Mouse (Mus musculus): ENCODE data around the gene Mcur1.

The Mcur1 gene

DNA sequence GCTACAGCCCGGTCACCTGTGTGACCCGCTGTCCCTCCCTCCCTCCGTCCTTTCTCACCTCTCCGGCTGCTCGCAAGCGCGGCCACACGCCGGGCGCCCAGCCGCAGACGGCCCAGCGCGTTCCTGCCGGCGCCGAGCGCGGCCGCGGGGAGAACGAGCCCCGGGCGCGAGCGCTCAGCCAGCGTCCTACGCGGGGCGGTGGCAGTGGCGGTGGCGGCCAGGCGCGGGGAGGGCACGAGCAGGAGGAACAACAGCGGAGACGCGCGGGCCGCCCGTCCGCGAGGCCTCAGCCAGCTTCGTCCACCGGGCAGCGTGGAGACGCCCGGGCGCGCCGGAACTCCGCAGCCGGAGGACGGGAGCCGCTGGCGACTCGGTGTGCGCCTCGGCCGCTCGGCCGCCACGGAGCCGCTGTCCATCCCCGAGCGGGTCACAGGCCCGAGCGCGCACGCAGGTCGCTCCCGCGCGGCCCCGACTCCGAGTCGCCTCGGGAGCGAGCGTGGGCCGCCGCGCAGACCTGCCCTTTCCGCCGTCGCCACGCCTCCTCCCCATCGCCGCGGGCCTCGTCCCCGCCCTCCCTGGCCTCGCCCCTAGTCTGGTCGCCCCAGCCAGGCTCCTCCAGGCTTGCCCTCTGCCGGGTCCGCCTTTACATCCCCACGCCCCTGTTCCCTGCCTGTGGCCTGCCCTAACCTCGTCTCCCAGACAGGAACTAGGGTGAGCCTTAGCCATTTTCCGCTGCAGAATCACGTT is at the start of gene Mcur1:
Gene Mcur1, minus strand, starts transcription at position 481 of the 747 bp plus-strand sequence.
- WGBS, result under 1% methylated on average over 89 of the region's 100 CpGs

DNA sequence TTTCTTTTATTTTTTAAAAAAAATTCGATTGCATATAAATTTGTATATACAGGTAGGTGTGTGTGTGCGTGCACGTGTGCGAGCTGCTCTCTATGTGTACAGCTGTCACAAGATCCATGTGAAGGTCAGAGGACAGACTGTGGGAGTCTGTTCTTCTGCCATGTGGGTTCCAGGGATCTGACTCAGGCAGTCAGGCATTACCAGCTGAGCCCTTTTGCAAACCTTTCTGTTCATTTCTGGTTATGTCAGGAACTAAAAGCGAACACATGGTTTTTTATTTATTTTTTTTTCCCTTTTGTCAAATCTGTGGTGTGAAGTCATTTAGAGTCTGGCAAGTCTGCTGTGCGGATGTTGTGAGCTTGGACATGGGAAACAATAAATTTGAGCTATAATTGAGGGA is 48.9 kb upstream of the Mcur1 start:
- WGBS, result 75% methylated on average over 6 of the region's 6 CpGs

DNA sequence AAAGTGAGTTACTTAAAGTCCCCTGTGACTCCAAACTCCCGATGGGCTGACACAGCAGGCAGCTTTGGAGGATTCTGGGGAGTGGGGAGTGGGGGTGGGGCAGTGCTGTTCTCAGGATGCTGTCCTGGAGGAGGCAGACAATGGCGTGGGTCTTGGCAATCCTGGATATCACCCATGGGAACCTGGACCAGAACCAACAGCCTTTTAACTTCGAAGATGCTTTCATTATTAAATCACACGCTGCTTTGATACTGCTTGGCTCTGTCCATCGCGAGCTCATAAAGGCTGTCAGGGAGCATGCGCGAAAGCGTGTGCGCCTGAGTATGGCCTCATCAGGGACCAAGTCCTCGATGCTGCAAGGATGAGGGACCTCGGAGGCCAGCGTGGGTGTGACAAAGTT is 43.1 kb upstream of the Mcur1 start:
- 48% methylated on average over 13 of the region's 13 CpGs for WGBS

DNA sequence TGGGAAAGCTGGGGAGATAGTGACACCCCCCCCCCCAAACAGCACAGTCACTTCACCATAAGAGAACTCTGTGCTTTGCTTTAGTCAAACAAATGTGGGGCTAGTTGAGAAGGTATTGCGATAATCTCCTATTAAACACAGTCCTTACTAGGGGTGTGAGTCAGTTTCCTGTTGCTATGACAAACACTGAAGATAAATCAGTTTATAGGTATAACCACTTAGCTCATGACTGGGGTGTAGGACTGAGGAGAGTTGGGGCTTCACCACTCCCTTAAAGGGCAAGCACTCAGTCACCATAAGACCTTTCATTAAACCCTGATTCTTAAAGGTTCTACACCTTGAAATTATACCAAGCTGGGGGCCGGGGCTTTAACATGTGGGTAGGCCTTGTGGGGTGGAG is 42.4 kb upstream of the Mcur1 start:
- WGBS, result 95% methylated on average over 2 of the region's 2 CpGs

DNA sequence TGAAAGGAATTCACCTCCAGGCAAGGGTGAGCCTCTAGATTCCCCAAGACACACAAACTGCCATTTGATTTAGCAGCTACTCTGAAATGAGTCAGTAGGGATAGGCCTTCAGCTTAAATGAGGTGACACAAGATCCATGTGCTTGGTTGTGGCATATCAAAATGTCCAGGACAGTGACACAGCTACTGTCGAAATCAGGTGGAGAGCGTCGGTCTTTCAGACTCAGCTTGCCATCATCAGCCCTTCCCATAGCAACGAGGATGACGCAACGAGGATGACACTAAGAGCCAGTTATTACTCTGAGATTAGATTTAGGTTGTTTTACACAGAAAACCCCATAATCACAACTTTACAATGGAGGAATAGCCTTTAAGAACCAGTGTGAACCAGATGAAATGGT is 41.0 kb upstream of the Mcur1 start:
- WGBS, result 98% methylated on average over 6 of the region's 6 CpGs

DNA sequence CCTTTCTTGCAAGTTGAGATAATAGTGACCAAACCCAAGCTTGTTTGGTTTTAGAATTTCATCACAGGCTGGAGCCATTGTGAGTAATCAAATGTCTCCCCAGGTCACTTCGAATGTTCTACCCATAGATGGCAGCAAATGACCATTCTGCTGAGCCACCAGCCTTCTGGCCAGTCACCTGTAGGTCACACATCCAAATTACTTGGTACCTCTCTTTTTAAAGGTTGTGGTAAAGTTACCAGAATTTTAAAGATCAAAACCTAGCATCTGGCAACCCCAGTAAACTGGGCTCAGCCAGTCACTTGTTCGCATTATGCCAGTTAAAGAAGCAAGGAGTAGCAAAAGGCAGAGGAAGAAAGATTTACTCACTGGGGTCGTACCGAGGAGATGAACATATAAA is 35.9 kb upstream of the Mcur1 start:
- WGBS, result 63% methylated on average over 4 of the region's 4 CpGs

DNA sequence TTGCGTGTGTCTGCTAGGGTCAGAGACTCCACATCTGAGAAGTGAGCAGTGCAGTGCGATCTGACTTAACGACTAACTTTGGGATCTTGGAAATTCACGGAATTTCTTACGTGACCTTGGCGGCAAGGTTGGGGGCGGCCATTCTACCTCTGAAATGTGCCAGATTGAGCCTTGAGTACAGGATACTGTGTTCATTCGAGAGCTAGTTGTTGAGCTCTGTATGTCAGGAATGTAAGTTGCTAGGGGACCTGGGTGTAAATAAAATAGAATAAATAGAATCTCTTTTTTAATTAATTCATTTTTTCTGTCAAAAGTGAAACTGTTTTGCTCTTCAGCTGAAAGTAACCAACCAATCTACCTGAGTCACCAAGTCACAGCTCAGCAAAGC is 32.7 kb upstream of the Mcur1 start:
- WGBS, result 63% methylated on average over 8 of the region's 8 CpGs

DNA sequence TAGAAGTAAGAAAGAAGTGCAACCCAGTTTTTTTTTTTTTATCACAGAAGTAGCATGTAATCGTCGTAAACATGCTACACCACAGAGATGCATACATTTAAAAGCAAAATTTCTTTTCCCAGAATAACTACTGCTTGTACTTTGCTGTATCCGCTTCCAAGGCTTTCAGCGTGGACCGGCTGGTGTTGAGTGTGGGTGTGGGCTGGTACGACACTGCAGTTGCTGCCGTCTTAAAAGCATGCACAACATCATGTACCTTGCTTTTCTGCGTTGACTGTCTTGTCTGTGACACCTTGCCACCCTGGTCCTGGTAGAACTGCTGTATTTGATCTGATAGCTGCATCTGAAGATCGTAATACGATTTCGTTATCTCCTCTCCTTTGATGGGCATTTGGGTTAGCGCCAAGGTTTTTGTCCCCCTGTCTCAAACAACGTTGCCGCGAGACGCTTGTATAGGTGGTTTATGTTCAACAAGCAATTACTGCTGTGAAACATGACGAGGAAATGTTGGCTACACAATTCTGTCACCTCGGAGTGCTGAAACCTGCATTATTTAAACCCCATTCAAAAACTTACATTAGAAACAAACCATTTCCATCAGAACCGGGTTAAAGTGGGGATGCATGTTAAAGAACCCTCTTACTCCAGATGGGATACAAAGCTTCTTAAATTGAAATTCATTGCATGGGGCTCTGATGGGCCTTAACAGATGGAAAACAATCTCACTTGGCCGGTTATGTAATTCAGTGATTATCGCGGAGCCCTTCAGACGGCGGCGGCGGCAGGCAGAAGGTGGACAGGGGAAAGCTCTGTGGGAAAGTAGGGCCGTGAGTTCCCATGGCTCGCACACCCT is 32.1 kb upstream of the Mcur1 start:
- WGBS, result 42% methylated on average over 28 of the region's 28 CpGs

DNA sequence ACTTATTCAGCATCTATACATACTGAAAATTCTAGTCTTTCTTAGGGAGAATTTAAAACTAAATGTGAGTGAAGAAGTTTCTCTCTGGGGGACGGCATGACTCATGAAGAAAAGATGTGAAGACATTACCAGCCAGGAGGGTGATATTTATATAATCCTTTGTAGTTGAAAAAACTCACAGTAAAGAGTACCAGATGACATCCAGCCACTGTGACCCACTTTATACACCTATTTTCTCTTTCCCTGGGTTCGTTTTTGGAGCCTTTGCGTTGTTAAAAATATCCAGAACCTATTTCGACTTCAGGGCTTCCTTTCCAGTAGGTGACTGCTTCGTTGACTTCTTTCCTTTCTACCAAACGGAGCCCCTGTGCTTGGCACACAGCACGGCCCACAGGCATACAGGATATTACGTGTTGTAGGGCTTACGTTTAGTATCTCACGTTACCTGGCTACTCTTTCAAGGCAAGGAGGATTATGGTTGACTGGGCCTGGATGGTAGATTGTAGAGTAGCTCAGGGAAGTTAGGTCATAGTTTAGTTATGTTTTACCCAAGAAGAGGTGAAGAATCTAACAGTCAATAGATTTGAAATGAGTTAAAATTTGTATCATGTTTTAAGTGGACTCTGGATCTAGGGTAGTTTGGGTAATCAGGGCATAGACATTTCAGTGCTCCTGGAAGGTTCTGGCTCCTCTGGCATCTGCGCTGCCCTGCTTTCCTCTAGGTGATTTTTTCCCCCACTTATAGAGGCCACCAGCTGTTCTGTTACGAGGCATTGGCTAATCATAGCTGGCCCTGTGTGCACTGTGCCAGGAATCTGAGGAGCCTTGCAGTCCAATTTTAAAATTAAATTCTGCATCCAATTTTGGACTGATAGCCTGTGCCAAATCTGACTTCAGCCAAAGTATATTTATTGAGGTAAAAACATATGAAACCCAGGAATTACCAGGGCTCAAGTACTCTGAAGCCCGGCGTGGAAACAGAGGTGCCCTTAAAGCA is 28.2 kb upstream of the Mcur1 start:
- WGBS, result 50% methylated on average over 14 of the region's 14 CpGs

DNA sequence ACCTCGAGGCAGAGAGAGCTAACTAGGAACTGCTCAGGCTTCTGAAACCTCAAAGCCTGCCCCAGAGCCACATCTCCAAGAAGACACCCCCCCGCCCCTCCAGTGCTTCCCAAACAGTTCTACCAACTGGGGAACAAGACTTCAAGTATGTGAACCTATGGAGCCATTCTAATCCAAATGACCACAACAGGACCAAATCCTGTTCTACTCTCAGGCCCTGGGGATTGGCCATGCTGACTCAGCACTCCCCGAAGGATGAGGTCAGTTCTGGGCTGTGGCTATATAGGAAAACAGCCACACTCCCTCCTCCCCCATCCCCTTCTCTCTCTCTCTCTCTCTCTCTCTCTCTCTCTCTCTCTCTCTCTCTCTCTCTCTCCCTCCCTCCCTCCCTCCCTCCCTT is 27.0 kb upstream of the Mcur1 start:
- 86% methylated on average over 3 of the region's 3 CpGs for WGBS

DNA sequence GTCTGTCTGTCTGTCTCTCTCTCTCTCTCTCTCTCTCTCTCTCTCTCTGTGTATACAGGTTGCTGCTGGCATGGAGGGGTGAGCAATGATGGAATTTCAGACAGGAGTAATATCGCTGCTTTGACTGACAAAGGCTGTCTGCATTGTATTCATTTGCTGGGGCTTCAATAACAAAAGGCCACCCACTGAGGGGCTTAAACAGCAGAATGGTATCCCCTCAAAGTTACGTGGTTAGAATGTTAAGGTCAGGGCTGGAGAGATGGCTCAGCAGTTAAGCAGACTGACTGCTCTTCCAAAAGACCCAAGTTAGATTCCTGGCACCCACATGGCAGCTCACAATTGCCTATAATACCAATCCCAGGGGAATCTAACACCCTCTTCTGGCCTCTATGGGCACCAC is 25.3 kb upstream of the Mcur1 start:
- 82% methylated on average over 2 of the region's 2 CpGs for WGBS

DNA sequence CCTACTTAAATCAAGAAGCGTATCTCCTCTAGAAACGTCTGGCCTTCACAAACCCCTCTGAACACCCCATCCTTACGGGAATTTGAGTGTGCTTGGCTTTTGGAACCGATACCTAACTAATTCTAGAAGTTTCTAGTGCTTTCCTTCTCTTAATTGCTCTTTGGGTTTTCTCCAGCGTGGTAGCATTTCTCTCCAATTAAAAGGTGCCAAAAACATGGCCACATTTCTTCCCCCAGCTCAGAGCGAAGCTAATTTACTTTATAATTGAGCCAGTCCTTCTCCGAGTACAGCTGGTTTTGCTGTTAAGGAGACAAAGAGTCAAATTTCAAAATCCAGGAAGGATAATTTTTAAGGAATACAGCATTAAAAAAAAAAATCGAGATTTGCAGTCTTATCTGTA is 23.5 kb upstream of the Mcur1 start:
- WGBS, result 45% methylated on average over 8 of the region's 8 CpGs

DNA sequence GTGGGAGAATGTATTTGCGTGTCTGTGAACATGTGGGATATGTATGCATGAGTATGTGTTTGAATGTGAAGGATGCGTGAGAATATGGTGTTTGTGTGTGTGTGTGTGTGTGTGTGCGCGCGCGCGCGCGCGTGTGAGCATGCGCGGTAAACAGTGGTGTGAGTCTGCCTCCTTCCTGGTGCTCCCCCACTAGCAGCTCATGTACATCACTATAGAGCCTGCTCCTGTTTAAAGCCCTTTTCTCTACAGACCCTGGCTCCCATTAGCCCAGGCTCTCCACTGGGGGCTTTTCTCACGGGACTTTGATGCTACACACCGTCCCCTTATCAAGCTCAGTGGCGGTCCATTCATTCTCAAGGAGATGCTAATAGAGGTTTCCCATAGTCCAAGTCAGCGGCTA is 23.0 kb upstream of the Mcur1 start:
- WGBS, result 49% methylated on average over 16 of the region's 16 CpGs

DNA sequence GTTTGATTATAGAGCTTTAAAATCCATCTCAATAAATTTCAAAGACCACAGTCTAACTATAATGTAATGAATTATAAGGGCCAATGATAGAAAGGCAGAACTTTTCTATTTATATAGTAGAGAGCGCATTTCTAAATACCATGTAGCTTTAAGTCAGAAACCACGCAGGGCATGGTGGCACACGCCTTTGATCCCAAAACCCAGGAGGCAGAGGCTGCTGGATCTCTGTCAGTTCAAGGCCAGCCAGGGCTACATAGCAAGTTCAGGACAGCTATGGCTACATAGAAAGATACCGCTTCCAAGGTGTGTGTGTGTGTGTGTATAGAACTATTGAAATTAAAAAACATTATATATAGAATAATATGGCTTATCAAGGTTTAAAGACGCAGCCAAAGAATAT is 20.7 kb upstream of the Mcur1 start:
- WGBS, result 96% methylated on average over 5 of the region's 5 CpGs

DNA sequence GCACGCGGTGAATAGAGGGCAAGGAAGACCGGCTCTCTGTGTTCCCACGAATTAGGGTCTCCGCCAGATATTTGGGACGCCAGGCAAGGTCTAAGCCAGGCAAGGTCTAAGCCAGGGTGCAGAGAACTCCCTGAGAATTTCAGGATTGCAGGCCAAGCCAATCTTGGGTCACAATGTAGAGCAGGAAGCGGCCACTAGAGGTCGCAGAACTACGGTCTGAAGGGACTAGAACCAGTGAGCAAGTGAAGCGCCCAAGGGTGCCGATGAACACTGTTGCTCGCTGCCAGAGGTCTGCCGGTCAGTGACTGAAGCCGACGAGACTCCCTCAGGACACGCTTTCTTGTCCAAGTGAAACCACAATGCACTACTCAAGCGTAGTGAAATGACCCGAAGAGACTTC is 19.7 kb upstream of the Mcur1 start:
- WGBS, result 30% methylated on average over 18 of the region's 18 CpGs

DNA sequence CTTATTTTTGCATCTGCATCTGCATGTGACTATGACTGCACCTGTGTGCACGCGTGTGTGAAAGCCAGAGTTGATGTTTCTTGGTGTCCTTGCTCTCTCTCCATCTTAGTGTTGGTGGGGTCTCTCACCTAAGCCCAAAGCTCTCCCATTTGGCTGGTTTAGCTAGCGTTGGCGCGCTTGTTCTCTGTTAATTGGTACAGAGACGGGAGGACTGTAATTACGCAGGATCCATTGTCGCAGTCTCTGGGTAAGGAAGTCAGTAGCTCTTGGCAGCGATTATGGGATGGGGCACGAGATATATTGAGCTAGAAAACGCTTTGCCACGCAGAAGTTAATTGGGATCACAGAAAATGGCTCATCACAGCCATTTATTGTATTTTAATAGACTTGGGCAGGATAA is 17.8 kb upstream of the Mcur1 start:
- WGBS, result 61% methylated on average over 12 of the region's 12 CpGs

DNA sequence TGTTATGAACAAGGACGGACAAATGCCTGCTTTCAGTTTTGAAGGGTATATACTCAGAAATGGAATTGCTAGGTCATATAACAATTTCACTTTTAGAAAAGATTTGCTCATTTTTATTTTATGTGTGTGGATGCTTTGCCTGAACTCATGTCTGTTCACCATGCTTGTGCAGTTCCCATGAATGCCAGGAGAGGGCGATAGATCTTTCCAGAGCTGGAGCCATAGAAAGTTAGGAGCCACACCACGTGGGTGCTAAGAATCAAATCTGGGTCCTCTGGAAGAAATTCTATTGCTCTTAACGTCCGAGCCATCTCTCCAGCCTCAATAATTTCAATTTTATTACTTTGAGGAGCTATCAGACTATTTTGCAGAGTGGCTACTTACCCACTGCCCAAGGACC is 17.3 kb upstream of the Mcur1 start:
- WGBS, result 74% methylated on average over 5 of the region's 5 CpGs

DNA sequence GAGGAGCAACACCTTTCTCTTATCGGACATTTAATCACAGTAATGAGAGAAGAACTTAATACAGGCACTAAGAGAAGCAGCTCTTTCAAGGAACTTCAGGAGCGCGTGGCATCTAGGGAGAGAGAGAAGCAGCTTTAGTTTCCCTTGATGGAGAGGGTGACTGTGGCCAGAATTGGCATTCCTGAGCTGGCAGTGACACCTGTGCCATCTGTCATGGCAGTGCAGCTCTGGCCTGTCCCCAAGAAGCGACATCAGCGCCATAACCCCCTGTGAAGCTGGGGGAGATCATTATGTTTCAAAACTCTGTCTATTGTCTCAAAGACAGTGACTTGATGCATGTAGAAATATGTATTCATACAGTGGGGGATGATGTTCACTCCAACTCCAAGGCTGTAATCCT is 15.4 kb upstream of the Mcur1 start:
- 93% methylated on average over 5 of the region's 5 CpGs for WGBS

DNA sequence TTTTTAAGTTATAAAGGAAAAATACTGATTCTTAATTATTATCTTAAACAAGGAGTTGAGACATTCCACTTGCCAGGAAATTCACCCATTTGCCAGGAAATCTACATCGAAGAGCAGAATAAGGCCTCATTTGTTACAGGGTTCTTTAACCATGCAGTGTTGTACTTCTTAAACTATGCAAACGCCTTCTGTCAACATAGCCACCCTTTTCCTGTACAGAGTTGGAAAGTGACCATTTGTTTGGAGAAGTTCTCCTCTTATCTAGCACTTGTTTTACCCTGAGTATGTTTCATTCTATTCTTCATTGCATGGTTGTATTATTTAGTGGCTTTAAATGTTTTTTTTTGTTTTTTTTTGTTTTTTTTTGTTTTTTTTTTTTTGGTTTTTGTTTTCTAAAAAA is 14.0 kb upstream of the Mcur1 start:
- 50% methylated on average over 2 of the region's 2 CpGs for WGBS

DNA sequence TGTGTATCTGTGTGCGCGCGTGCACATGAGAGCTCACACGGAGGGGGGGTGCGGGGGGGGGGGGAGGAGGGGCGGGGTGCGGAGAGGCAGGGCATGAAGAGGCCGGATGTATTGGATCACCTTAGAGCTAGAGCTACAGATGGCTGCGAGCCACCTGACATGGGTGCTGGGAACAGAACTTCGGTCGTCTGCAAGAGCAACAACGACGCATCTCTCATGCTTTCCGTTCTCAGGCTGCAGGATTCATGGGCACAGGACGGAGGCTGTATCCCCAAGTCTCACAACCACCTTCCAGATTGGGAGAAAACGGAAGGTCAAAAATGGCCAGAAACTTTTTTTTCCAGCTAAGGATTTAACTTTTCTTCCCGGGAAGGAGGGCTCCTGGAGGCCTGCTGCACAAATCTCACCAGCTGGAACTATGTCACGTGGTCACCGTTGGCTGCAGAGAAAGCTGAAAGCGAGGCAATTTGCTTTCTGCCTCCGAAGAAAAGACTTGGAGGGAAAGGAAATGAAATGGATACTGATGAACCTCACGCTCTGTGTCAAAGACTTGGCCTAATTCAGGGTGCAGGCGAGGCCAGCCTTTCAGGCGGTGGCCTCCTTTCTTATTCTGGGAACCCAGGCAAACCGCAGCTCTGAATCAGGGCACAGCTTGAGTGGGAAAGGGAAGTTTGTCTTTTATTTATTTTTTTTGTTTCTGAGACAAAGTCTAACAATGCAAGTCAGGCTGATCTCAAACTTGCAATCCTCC is 7.3 kb upstream of the Mcur1 start:
- 51% methylated on average over 25 of the region's 25 CpGs for WGBS

DNA sequence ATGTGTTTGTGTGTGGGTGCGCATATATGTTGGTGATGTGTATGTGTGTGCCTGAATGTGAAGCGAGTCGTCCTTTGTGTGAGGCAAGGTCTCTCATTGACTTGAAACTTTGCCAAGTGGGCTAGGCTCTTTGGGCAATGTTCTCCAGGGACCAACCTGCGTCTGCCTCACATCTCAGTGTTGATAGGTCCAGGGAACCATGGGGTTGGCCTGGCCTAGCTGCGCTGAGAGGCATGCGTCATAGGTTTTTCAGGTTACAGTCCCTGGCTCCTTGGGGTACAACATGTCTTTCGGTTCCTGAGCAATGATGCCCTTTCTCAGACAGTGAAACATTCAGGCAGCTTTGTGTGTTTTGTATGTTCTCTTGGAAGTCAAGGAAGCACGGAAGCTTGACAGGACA is 6.2 kb upstream of the Mcur1 start:
- 90% methylated on average over 8 of the region's 8 CpGs for WGBS
